Mouse (Mus musculus) MEL (cell line): ENCODE results near the gene Trim2. TPM values are rescaled to one million over a fixed set of nuclear protein-coding genes. Genes with fewer than 3 reads are reported as not detected.
A peak's percentile ranks its signal among the peaks of the same experiment; 100 is the strongest.

Source experiments
- DNase-seq: peaks from one replicate; pipeline ENCODE4 v3.0.0; 2011; ENCODE audit warnings: low read depth, low spot score
- H3K27ac ChIP-seq: 2 replicates; pipeline ENCODE4 v1.5.1; 2012; ENCODE audit warnings: low read depth, mild to moderate bottlenecking, control low read depth, low read length, moderate library complexity; ENCODE audit not compliant: control insufficient read depth
- H3K27me3 ChIP-seq, 2 experiments: fragments of 150-350 bp in 1 of 2; sonication (generic) in 1 of 2; 2 replicates each; pipeline ENCODE4 v1.6.1; 2012; ENCODE audit warnings: low read length in 2 of 2, mild to moderate bottlenecking in 2 of 2, improper control_type of control experiment in 1 of 2, moderate library complexity in 1 of 2; ENCODE audit not compliant: insufficient read depth in 2 of 2, control insufficient read depth in 1 of 2
- H3K36me3 ChIP-seq, 2 experiments: 2 replicates each; pipeline ENCODE4 v1.6.1; 2012 to 2014; ENCODE audit warnings: low read length in 2 of 2, improper control_type of control experiment in 1 of 2, inconsistent platforms in 1 of 2, mild to moderate bottlenecking in 1 of 2; ENCODE audit not compliant: insufficient read depth in 2 of 2, control insufficient read depth in 1 of 2
- H3K4me1 ChIP-seq, 2 experiments: fragments of 150-350 bp in 1 of 2; sonication (generic) in 1 of 2; 2 replicates each; pipeline ENCODE4 v1.6.1; 2012; ENCODE audit warnings: low read length in 2 of 2, improper control_type of control experiment in 1 of 2, mild to moderate bottlenecking in 1 of 2; ENCODE audit not compliant: insufficient read depth in 2 of 2, control insufficient read depth in 1 of 2
- H3K4me3 ChIP-seq, 2 experiments: fragments of 150-350 bp in 1 of 2; sonication (generic) in 1 of 2; 2 replicates each; pipeline ENCODE4 v1.5.1; 2012; ENCODE audit warnings: low read depth in 2 of 2, low read length in 2 of 2, mild to moderate bottlenecking in 2 of 2, moderate library complexity in 2 of 2, control low read depth in 1 of 2, improper control_type of control experiment in 1 of 2; ENCODE audit not compliant: control insufficient read depth in 1 of 2, insufficient read depth in 1 of 2
- H3K79me2 ChIP-seq: 2 replicates; pipeline ENCODE4 v1.6.1; 2012; ENCODE audit warnings: mild to moderate bottlenecking, low read length, moderate library complexity; ENCODE audit not compliant: control insufficient read depth, poor library complexity, insufficient read depth
- H3K9ac ChIP-seq: 2 replicates; pipeline ENCODE4 v1.6.1; 2012; ENCODE audit warnings: low read depth, mild to moderate bottlenecking, control low read depth, low read length, moderate library complexity; ENCODE audit not compliant: control insufficient read depth, poor library complexity, severe bottlenecking
- H3K9me3 ChIP-seq: fragments of 150-350 bp; sonication (generic); replicated peaks from 2 replicates; pipeline ENCODE4 v1.6.1; 2012; ENCODE audit warnings: mild to moderate bottlenecking, low read length, improper control_type of control experiment, moderate library complexity; ENCODE audit not compliant: insufficient read depth
- BHLHE40 ChIP-seq: IDR thresholded peaks from 2 replicates; pipeline ENCODE4 v1.6.1; 2012; ENCODE audit warnings: low read depth, mild to moderate bottlenecking, inconsistent platforms, low read length, improper control_type of control experiment, borderline replicate concordance
- CHD1 ChIP-seq: IDR thresholded peaks from 2 replicates; pipeline ENCODE4 v1.6.1; 2012; ENCODE audit warnings: low read depth, mild to moderate bottlenecking, inconsistent platforms, low read length, improper control_type of control experiment
- CTCF ChIP-seq, 3 experiments: IDR thresholded peaks in 2 of 3; conservative IDR thresholded peaks in 1 of 3; 2 replicates each; pipeline ENCODE4 v1.5.1; 2011 to 2012; ENCODE audit warnings: low read length in 3 of 3, low read depth in 2 of 3, mild to moderate bottlenecking in 2 of 3, improper control_type of control experiment in 1 of 3, inconsistent platforms in 1 of 3, mixed read lengths in 1 of 3, moderate library complexity in 1 of 3; ENCODE audit not compliant: control insufficient read depth in 1 of 3, insufficient read depth in 1 of 3, poor library complexity in 1 of 3, severe bottlenecking in 1 of 3
- E2F4 ChIP-seq: IDR thresholded peaks from 2 replicates; pipeline ENCODE4 v1.6.1; 2011; ENCODE audit warnings: low read depth, low read length, improper control_type of control experiment, borderline replicate concordance
- ELF1 ChIP-seq: IDR thresholded peaks from 2 replicates; pipeline ENCODE4 v1.6.1; 2014; ENCODE audit warnings: low read depth, mild to moderate bottlenecking, inconsistent platforms, low read length, improper control_type of control experiment, moderate library complexity
- EP300 ChIP-seq, 2 experiments: IDR thresholded peaks; 2 replicates each; pipeline ENCODE4 v1.6.1; 2011; ENCODE audit warnings: improper control_type of control experiment in 2 of 2, low read length in 2 of 2, low read depth in 1 of 2, mild to moderate bottlenecking in 1 of 2
- GABPA ChIP-seq: IDR thresholded peaks from 2 replicates; pipeline ENCODE4 v1.6.1; 2012; ENCODE audit warnings: low read depth, mild to moderate bottlenecking, inconsistent platforms, low read length, improper control_type of control experiment, moderate library complexity
- JUND ChIP-seq: IDR thresholded peaks from 2 replicates; pipeline ENCODE4 v1.6.1; 2011; ENCODE audit warnings: low read depth, mild to moderate bottlenecking, improper control_type of control experiment, low read length
- KAT2A ChIP-seq: conservative IDR thresholded peaks from 2 replicates; pipeline ENCODE4 v1.6.1; 2012; ENCODE audit warnings: low read depth, low read length, improper control_type of control experiment, inconsistent platforms
- MAX ChIP-seq: IDR thresholded peaks from 2 replicates; pipeline ENCODE4 v1.6.1; 2011; ENCODE audit warnings: low read length, improper control_type of control experiment
- MEF2A ChIP-seq: IDR thresholded peaks from 2 replicates; pipeline ENCODE4 v1.6.1; 2014; ENCODE audit warnings: low read depth, mild to moderate bottlenecking, inconsistent platforms, low read length, improper control_type of control experiment; ENCODE audit not compliant: poor library complexity, insufficient replicate concordance, severe bottlenecking; ENCODE audit errors: extremely low read depth
- MXI1 ChIP-seq: IDR thresholded peaks from 2 replicates; pipeline ENCODE4 v1.6.1; 2011; ENCODE audit warnings: mild to moderate bottlenecking, low read depth, low read length, improper control_type of control experiment
- MYB ChIP-seq: IDR thresholded peaks from 2 replicates; pipeline ENCODE4 v1.6.1; 2011; ENCODE audit warnings: mild to moderate bottlenecking, low read depth, low read length, improper control_type of control experiment
- MYC ChIP-seq: IDR thresholded peaks from 2 replicates; pipeline ENCODE4 v1.6.1; 2011; ENCODE audit warnings: low read depth, mild to moderate bottlenecking, low read length, improper control_type of control experiment, moderate library complexity
- NELFE ChIP-seq: IDR thresholded peaks from 2 replicates; pipeline ENCODE4 v1.6.1; 2011; ENCODE audit warnings: low read depth, low read length, improper control_type of control experiment
- NRF1 ChIP-seq: IDR thresholded peaks from 2 replicates; pipeline ENCODE4 v1.6.1; 2014; ENCODE audit warnings: low read depth, mild to moderate bottlenecking, inconsistent platforms, low read length, improper control_type of control experiment, moderate library complexity; ENCODE audit not compliant: poor library complexity, insufficient read depth, severe bottlenecking
- POLR2A ChIP-seq, 2 experiments: IDR thresholded peaks; 2 replicates each; pipeline ENCODE4 v1.6.1; 2011 to 2012; ENCODE audit warnings: low read length in 2 of 2, mild to moderate bottlenecking in 2 of 2, control low read depth in 1 of 2, improper control_type of control experiment in 1 of 2, low read depth in 1 of 2, moderate library complexity in 1 of 2; ENCODE audit not compliant: control insufficient read depth in 1 of 2, insufficient read depth in 1 of 2, poor library complexity in 1 of 2
- POLR2AphosphoS5 ChIP-seq: IDR thresholded peaks from 2 replicates; pipeline ENCODE4 v1.6.1; 2012; ENCODE audit warnings: low read depth, borderline replicate concordance, mild to moderate bottlenecking, inconsistent platforms, low read length, moderate library complexity, mixed read lengths
- RAD21 ChIP-seq: IDR thresholded peaks from 2 replicates; pipeline ENCODE4 v1.6.1; 2011; ENCODE audit warnings: mild to moderate bottlenecking, low read depth, low read length, improper control_type of control experiment
- RCOR1 ChIP-seq: IDR thresholded peaks from 2 replicates; pipeline ENCODE4 v1.6.1; 2012; ENCODE audit warnings: low read depth, mild to moderate bottlenecking, inconsistent platforms, low read length, improper control_type of control experiment
- SIN3A ChIP-seq: IDR thresholded peaks from 2 replicates; pipeline ENCODE4 v1.6.1; 2012; ENCODE audit warnings: low read length, improper control_type of control experiment, inconsistent platforms
- TAL1 ChIP-seq: IDR thresholded peaks from 2 replicates; pipeline ENCODE4 v1.6.1; 2012; ENCODE audit warnings: mild to moderate bottlenecking, inconsistent platforms, low read length, moderate library complexity, mixed read lengths
- TBP ChIP-seq: IDR thresholded peaks from 2 replicates; pipeline ENCODE4 v1.8.0; 2011; ENCODE audit warnings: low read depth, low read length, improper control_type of control experiment
- USF1 ChIP-seq: IDR thresholded peaks from 2 replicates; pipeline ENCODE4 v1.6.1; 2014; ENCODE audit warnings: low read depth, mild to moderate bottlenecking, inconsistent platforms, low read length, improper control_type of control experiment, moderate library complexity
- USF2 ChIP-seq, 2 experiments: IDR thresholded peaks; 2 replicates each; pipeline ENCODE4 v1.6.1; 2011 to 2012; ENCODE audit warnings: improper control_type of control experiment in 2 of 2, low read length in 2 of 2, borderline replicate concordance in 1 of 2, inconsistent platforms in 1 of 2, low read depth in 1 of 2, mild to moderate bottlenecking in 1 of 2; ENCODE audit not compliant: insufficient read depth in 1 of 2
- ZC3H11A ChIP-seq: IDR thresholded peaks from 2 replicates; pipeline ENCODE4 v1.6.1; 2012; ENCODE audit warnings: low read depth, mild to moderate bottlenecking, inconsistent platforms, low read length, improper control_type of control experiment
- ZKSCAN1 ChIP-seq: IDR thresholded peaks from 2 replicates; pipeline ENCODE4 v1.6.1; 2012; ENCODE audit warnings: low read depth, mild to moderate bottlenecking, inconsistent platforms, low read length, improper control_type of control experiment, moderate library complexity
- polyA plus RNA-seq, 2 experiments: library from polyadenylated mRNA; stranded (reverse) in 1 of 2; unstranded in 1 of 2; fragments of >175 nt in 1 of 2; fragments of >200 nt in 1 of 2; gene quantifications; 2 replicates each; pipeline versions ENCODE4 v1.2.1 to v1.2.4; 2012; ENCODE audit warnings: low replicate concordance in 2 of 2, low read depth in 1 of 2; ENCODE audit not compliant: insufficient read length in 2 of 2, insufficient read depth in 1 of 2, missing spikeins in 1 of 2
- total RNA-seq: library from RNA; depleted of rRNA; stranded (reverse); fragments of 300-350 nt; gene quantifications from 2 replicates; pipeline ENCODE4 v1.2.3, GENCODE M21; 2012

The Trim2 gene
- total and polyA plus RNA-seq, 3 experiments = 1.7 to 4.4 TPM; not detected in 1

DNA sequence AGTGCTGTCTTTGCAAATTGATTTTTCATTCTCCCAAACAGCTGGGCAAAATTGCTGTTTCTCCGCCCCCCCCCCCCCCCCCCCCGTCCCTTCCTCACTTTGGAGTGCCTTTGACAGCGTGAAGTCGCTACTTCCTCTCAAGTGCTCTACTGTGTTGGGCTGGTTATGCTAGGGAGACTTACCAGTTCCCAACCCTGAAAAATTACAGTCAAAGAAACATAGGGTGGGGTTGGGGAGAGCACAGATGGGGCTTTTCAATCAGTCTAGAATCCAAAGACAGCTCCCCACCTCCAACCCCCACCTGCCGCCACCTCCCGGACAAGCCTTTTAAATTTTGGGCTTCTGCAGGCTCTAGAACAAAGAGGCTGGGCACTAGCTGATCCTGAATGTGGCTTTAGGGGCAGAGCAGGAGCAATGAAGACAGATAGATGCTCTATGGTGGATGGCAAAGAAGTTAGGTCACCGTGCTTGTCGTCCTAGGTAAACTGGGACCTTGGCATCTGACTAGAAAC lies 46.6 kb downstream of the Trim2 start:
- Histone ChIP-seq H3K4me3 (peak overlapping the region; percentile 97 to 98), H3K9ac (peak overlapping the region; percentile 91)
- DNase-seq = no peak

GRCm38 (mm10) chr3:84259281-84260023 lies 47.2 kb downstream of the Trim2 start:
- H3K27ac ChIP-seq = peak overlapping the region; percentile 67
- H3K4me1 ChIP-seq = peaks cover 5 to 7% of the 10 kb centered on the region in 2 experiments; a peak in 3 of 4 replicates
- H3K9me3 ChIP-seq = no peaks in the 10 kb centered on the region
- H3K4me3 ChIP-seq = peak overlapping the region; percentile 97 to 98
- H3K27me3 ChIP-seq = no peaks in the 10 kb centered on the region
- peaks cover 0 to 7% of the 10 kb centered on the region in 2 experiments; a peak in 2 of 4 replicates for H3K36me3 ChIP-seq
- DNase-seq = peak; percentile 77
- peak overlapping the region; percentile 91 for H3K9ac ChIP-seq
- H3K79me2 ChIP-seq = peaks cover 1% of the 10 kb centered on the region; the same call in 1 of the 2 replicates
- TF ChIP-seq USF1 (no peak), NRF1 (no peak), RAD21 (no peak), ZKSCAN1 (no peak), TAL1 (no peak), E2F4 (no peak), MYB (no peak), ELF1 (no peak), BHLHE40 (no peak), MXI1 (no peak; the same call in 1 of the 2 replicates), MEF2A (no peak), KAT2A (no peak), CHD1 (no peak), ZC3H11A (no peak), SIN3A (no peak), TBP (peak; percentile 63), MYC (no peak), CTCF (IDR thresholded peaks at IDR 0.05 in 2 of 3, conservative IDR thresholded peaks at IDR 0.05 in 1 of 3; ENCODE audit: control insufficient read depth in 1 of 3, insufficient read depth in 1 of 3, low read depth in 2 of 3, low read length in 3 of 3, poor library complexity in 1 of 3, severe bottlenecking in 1 of 3) (no peak), USF2 (IDR thresholded peaks at IDR 0.05; ENCODE audit: borderline replicate concordance in 1 of 2, insufficient read depth in 1 of 2, low read depth in 1 of 2, low read length in 2 of 2) (no peak), NELFE (no peak), POLR2A (IDR thresholded peaks at IDR 0.05; ENCODE audit: control insufficient read depth in 1 of 2, insufficient read depth in 1 of 2, low read depth in 1 of 2, low read length in 2 of 2, poor library complexity in 1 of 2) (peak in 1 of 2 experiments; percentile 29; a peak in 1 of 4 replicates), MAX (0 out of 2 replicates have a peak, but pooled peaks have one; percentile 18), RCOR1 (no peak), POLR2AphosphoS5 (no peak)

More for the DNA sequence above, 46.6 kb downstream of the Trim2 start:
- peak overlapping the region; percentile 67 for H3K27ac ChIP-seq
- H3K36me3 ChIP-seq = peaks cover 0 to 7% of the 10 kb centered on the region in 2 experiments; a peak in 2 of 4 replicates
- peaks cover 5 to 7% of the 10 kb centered on the region in 2 experiments; a peak in 3 of 4 replicates for H3K4me1 ChIP-seq
- peaks cover 1% of the 10 kb centered on the region; the same call in 1 of the 2 replicates for H3K79me2 ChIP-seq
- no peaks in the 10 kb centered on the region for H3K27me3 ChIP-seq
- no peak for TF ChIP-seq MYC
- TF ChIP-seq TBP = no peak
- no peak for TF ChIP-seq MYB
- no peak for TF ChIP-seq KAT2A
- no peak for TF ChIP-seq POLR2A (IDR thresholded peaks at IDR 0.05; ENCODE audit: control insufficient read depth in 1 of 2, insufficient read depth in 1 of 2, low read depth in 1 of 2, low read length in 2 of 2, poor library complexity in 1 of 2)
- no peak for TF ChIP-seq USF2 (IDR thresholded peaks at IDR 0.05; ENCODE audit: borderline replicate concordance in 1 of 2, insufficient read depth in 1 of 2, low read depth in 1 of 2, low read length in 2 of 2)
- no peak for TF ChIP-seq GABPA
- no peak for TF ChIP-seq BHLHE40
- TF ChIP-seq MXI1 = no peak; the same call in 1 of the 2 replicates
- no peak for TF ChIP-seq JUND
- no peak for TF ChIP-seq E2F4
- no peak for TF ChIP-seq EP300 (IDR thresholded peaks at IDR 0.05; ENCODE audit: low read depth in 1 of 2, low read length in 2 of 2)
- H3K9me3 ChIP-seq = no peaks in the 10 kb centered on the region
